Mouse (Mus musculus): ENCODE data around the gene Crygc. TPM values are rescaled to one million over a fixed set of nuclear protein-coding genes. Genes with fewer than 3 reads are reported as not detected.

Gene Crygc
- total and polyA plus RNA-seq, 3 experiments, result not detected

GRCm38 (mm10) chr1:65063352-65063751 lies 10.1 kb downstream of the Crygc start, which contains the start of gene Crygd:
TSS of gene Crygd (minus strand) at chr1:65063452.
- dilution Hi-C loops (cut with MboI; ENCODE audit: extremely low pct_ligation_motif_present, extremely low pct_unique_long_range_greater_than_20kb, low sequenced_read_pairs) (no loop called here), in situ Hi-C loops (cut with MboI; ENCODE audit: low pct_ligation_motif_present, low pct_unique_long_range_greater_than_20kb, low sequenced_read_pairs) (no loop called here)
- no peak within 1 kb of the TSS for H3K9ac ChIP-seq (ENCODE audit: insufficient read depth, low read depth)
- no peaks in the 10 kb centered on the region for H3K36me3 ChIP-seq (replicated peaks in 1 of 2; ENCODE audit: control insufficient read depth in 1 of 2, insufficient read depth in 1 of 2, low read length in 1 of 2)
- no peaks in the 10 kb centered on the region for H3K79me2 ChIP-seq (replicated peaks; ENCODE audit: control insufficient read depth, extremely low read depth, insufficient read depth, poor library complexity, severe bottlenecking)
- H3K4me1 ChIP-seq (ENCODE audit: control insufficient read depth in 1 of 2, insufficient read depth in 2 of 2), result peaks cover 0 to 20% of the 10 kb centered on the region in 2 experiments; a peak in 3 of 4 replicates
- DNase-seq (ENCODE audit: extremely low read depth), result no peak
- peaks cover 2% of the 10 kb centered on the region for H3K9me3 ChIP-seq (replicated peaks; ENCODE audit: low read length)
- TF ChIP-seq MAX (IDR thresholded peaks at IDR 0.05; ENCODE audit: low read length), result no peak
- TF ChIP-seq SIN3A (IDR thresholded peaks at IDR 0.05; ENCODE audit: low read length), result no peak
- no peak for TF ChIP-seq EP300 (IDR thresholded peaks at IDR 0.05; ENCODE audit: low read length)
- no peak for TF ChIP-seq NRF1 (IDR thresholded peaks at IDR 0.05; ENCODE audit: low read depth, low read length)
- TF ChIP-seq USF1 (IDR thresholded peaks at IDR 0.05; ENCODE audit: low read depth, low read length), result no peak
- no peak for TF ChIP-seq CHD2 (IDR thresholded peaks at IDR 0.05; ENCODE audit: low read length)
- TF ChIP-seq PAX5 (IDR thresholded peaks at IDR 0.05; ENCODE audit: low read length), result no peak
- TF ChIP-seq TBP (conservative IDR thresholded peaks at IDR 0.05; ENCODE audit: low read depth, low read length), result no peak
- TF ChIP-seq ZNF384 (IDR thresholded peaks at IDR 0.05; ENCODE audit: low read depth, low read length), result no peak
- no peak for TF ChIP-seq KAT2A (IDR thresholded peaks at IDR 0.05; ENCODE audit: insufficient replicate concordance, low read length)
- TF ChIP-seq HCFC1 (IDR thresholded peaks at IDR 0.05; ENCODE audit: low read depth, low read length), result no peak
- no peak for TF ChIP-seq ETS1 (conservative IDR thresholded peaks at IDR 0.05; ENCODE audit: low read depth, low read length)
- TF ChIP-seq IRF4 (IDR thresholded peaks at IDR 0.05; ENCODE audit: low read depth, low read length), result no peak
- no peak for TF ChIP-seq ZC3H11A (IDR thresholded peaks at IDR 0.05; ENCODE audit: low read depth, low read length)
- no peak for TF ChIP-seq GABPA (IDR thresholded peaks at IDR 0.05; ENCODE audit: insufficient replicate concordance, low read depth, low read length)
- no peak for TF ChIP-seq CTCF (conservative IDR thresholded peaks at IDR 0.05 in 1 of 2, IDR thresholded peaks at IDR 0.05 in 1 of 2; ENCODE audit: low read depth in 2 of 2, low read length in 2 of 2)
- H3K27me3 ChIP-seq (replicated peaks), result no peaks in the 10 kb centered on the region
- H3K27ac ChIP-seq (ENCODE audit: insufficient read depth, low read depth), result no peak within 1 kb of the TSS
- no peak within 1 kb of the TSS for H3K4me3 ChIP-seq (replicated peaks in 1 of 3; ENCODE audit: low read depth in 2 of 3, low read length in 2 of 3, poor library complexity in 1 of 3)
- H3K4me2 ChIP-seq (ENCODE audit: insufficient read depth, low read depth, poor library complexity, severe bottlenecking), result no peak within 1 kb of the TSS

GRCm38 (mm10) chr1:65052140-65052539 lies 21.3 kb downstream of the Crygc start:
- dilution Hi-C loops (cut with MboI; ENCODE audit: extremely low pct_ligation_motif_present, extremely low pct_unique_long_range_greater_than_20kb, low sequenced_read_pairs) (no loop called here), in situ Hi-C loops (cut with MboI; ENCODE audit: low pct_ligation_motif_present, low pct_unique_long_range_greater_than_20kb, low sequenced_read_pairs) (no loop called here)
- Histone ChIP-seq H3K4me3 (replicated peaks in 1 of 3; ENCODE audit: low read depth in 2 of 3, low read length in 2 of 3, poor library complexity in 1 of 3) (no peak overlapping the region), H3K9me3 (replicated peaks; ENCODE audit: low read length) (peaks cover 2% of the 10 kb centered on the region), H3K79me2 (replicated peaks; ENCODE audit: control insufficient read depth, extremely low read depth, insufficient read depth, poor library complexity, severe bottlenecking) (no peaks in the 10 kb centered on the region), H3K4me1 (ENCODE audit: control insufficient read depth in 1 of 2, insufficient read depth in 2 of 2) (peaks cover 0 to 15% of the 10 kb centered on the region in 2 experiments; a peak in 3 of 4 replicates), H3K9ac (ENCODE audit: insufficient read depth, low read depth) (no peak overlapping the region), H3K27me3 (replicated peaks) (no peaks in the 10 kb centered on the region), H3K4me2 (ENCODE audit: insufficient read depth, low read depth, poor library complexity, severe bottlenecking) (no peak overlapping the region), H3K36me3 (replicated peaks in 1 of 2; ENCODE audit: control insufficient read depth in 1 of 2, insufficient read depth in 1 of 2, low read length in 1 of 2) (no peaks in the 10 kb centered on the region), H3K27ac (ENCODE audit: insufficient read depth, low read depth) (no peak overlapping the region)
- TF ChIP-seq CHD2 (IDR thresholded peaks at IDR 0.05; ENCODE audit: low read length), result no peak
- TF ChIP-seq IRF4 (IDR thresholded peaks at IDR 0.05; ENCODE audit: low read depth, low read length), result no peak
- no peak for TF ChIP-seq KAT2A (IDR thresholded peaks at IDR 0.05; ENCODE audit: insufficient replicate concordance, low read length)
- TF ChIP-seq MXI1 (IDR thresholded peaks at IDR 0.05; ENCODE audit: low read depth, low read length), result no peak
- TF ChIP-seq MEF2A (IDR thresholded peaks at IDR 0.05; ENCODE audit: borderline replicate concordance, low read depth, low read length), result no peak
- TF ChIP-seq POLR2AphosphoS2 (IDR thresholded peaks at IDR 0.05; ENCODE audit: low read depth, low read length), result no peak
- no peak for TF ChIP-seq HCFC1 (IDR thresholded peaks at IDR 0.05; ENCODE audit: low read depth, low read length)
- no peak for TF ChIP-seq E2F4 (IDR thresholded peaks at IDR 0.05; ENCODE audit: insufficient replicate concordance, low read depth, low read length)
- TF ChIP-seq ZKSCAN1 (IDR thresholded peaks at IDR 0.05; ENCODE audit: borderline replicate concordance, low read depth, low read length), result no peak
- TF ChIP-seq ZNF384 (IDR thresholded peaks at IDR 0.05; ENCODE audit: low read depth, low read length), result no peak
- TF ChIP-seq TBP (conservative IDR thresholded peaks at IDR 0.05; ENCODE audit: low read depth, low read length), result no peak
- no peak for TF ChIP-seq ELF1 (IDR thresholded peaks at IDR 0.05; ENCODE audit: low read depth, low read length)
- TF ChIP-seq USF2 (conservative IDR thresholded peaks at IDR 0.05; ENCODE audit: low read depth, low read length), result no peak
- TF ChIP-seq NELFE (IDR thresholded peaks at IDR 0.05; ENCODE audit: low read depth, low read length), result no peak
- no peak for TF ChIP-seq EP300 (IDR thresholded peaks at IDR 0.05; ENCODE audit: low read length)
- peak; percentile 17 for DNase-seq (ENCODE audit: extremely low read depth)
